Mouse (Mus musculus) CD4-positive naive resting alpha-beta T cell, adult 76 days (primary cell): ENCODE measurements around the gene Vmn1r165. TPM values are rescaled to one million over a fixed set of nuclear protein-coding genes. Genes with fewer than 3 reads are reported as not detected.

Source experiments
- total RNA-seq: library from RNA; stranded (reverse); gene quantifications from one replicate; pipeline ENCODE4 v1.2.4, GENCODE M21; 2023

Vmn1r165 gene
- not detected for total RNA-seq

GRCm38 (mm10) chr7:23217032-23217431, at the start of gene Vmn1r165:
Gene Vmn1r165, plus strand, starts transcription at chr7:23217332.

DNA sequence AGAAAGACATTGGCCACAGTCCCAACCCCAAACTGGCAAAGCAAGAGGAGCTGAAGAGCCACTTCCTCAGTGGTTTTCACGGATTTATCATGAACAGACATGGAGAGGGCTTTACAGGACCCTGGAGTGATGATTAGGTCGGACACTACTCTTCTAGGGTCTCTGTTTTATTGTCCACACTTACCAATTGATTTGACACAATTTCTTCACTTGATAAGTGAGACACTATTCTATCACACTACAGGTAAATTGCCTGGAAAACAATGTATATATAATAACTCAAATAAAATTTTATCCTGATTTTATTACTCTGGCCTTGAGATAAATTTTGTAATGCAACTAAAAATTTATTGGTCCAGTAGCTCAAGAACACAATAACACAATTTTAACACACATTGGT, 34.5 kb downstream of the Vmn1r165 start, which contains the start of gene Vmn1r166:
Vmn1r166 (minus strand) TSS at position 101 of the 400 bp plus-strand sequence.

Other genes starting within 250 kb of the Vmn1r165 start
- gene Gm4214, start 232.7 kb upstream of the Vmn1r165 start, total RNA-seq: not detected
- not detected for gene Gm4216, start 197.4 kb upstream of the Vmn1r165 start, total RNA-seq
- gene Vmn1r163, start 161.8 kb upstream of the Vmn1r165 start, total RNA-seq: not detected
- gene Gm8720, start 149.9 kb upstream of the Vmn1r165 start, total RNA-seq: not detected
- gene Gm10662, start 72.9 kb upstream of the Vmn1r165 start, total RNA-seq: not detected
- gene Vmn1r166, start 34.4 kb downstream of the Vmn1r165 start, total RNA-seq: not detected
- not detected for gene Gm6902, start 61.6 kb downstream of the Vmn1r165 start, total RNA-seq
- not detected for gene Nlrp4e, start 83.9 kb downstream of the Vmn1r165 start, total RNA-seq
- not detected for gene Nlrp5, start 168.6 kb downstream of the Vmn1r165 start, total RNA-seq